Mouse (Mus musculus) lung, adult 2 months (tissue): ENCODE measurements around the gene Tlr13. TPM values are rescaled to one million over a fixed set of nuclear protein-coding genes. Genes with fewer than 3 reads are reported as not detected.
A peak's percentile ranks its signal among the peaks of the same experiment; 100 is the strongest.
"Not testable (repeated sequence)": the region's sequence is repeated elsewhere in the genome, so short reads cannot be mapped to it uniquely, and the experiment has no call there.

ENCODE experiments used
- DNase-seq: peaks from one replicate; pipeline ENCODE4 v3.0.0; 2022
- H3K4me1 ChIP-seq: fragments of 200-500 bp; 2 replicates; pipeline ENCODE4 v1.6.1; 2011; ENCODE audit warnings: low read length; ENCODE audit not compliant: control insufficient read depth, insufficient read depth
- H3K4me3 ChIP-seq: fragments of 200-500 bp; replicated peaks from 2 replicates; pipeline ENCODE3; 2011; ENCODE audit warnings: low read depth, mild to moderate bottlenecking, control low read depth, low read length; ENCODE audit errors: extremely low read depth
- CTCF ChIP-seq: fragments of 200-500 bp; IDR thresholded peaks from 2 replicates; pipeline ENCODE4 v1.5.1; 2011; ENCODE audit warnings: mild to moderate bottlenecking, low read length, control low read depth; ENCODE audit not compliant: insufficient read depth
- POLR2A ChIP-seq: fragments of 200-500 bp; IDR thresholded peaks from 2 replicates; pipeline ENCODE4 v1.6.1; 2011; ENCODE audit warnings: low read depth, mild to moderate bottlenecking, control low read depth, low read length, borderline replicate concordance; ENCODE audit errors: extremely low read depth
- WGBS: fragments of 180-500 bp; shearing (Covaris S2); methylation state at CpG from one replicate; pipeline ENCODE4 v1.1.7; 2018; 5-methylcytosine and 5-hydroxymethylcytosine counted together
- polyA plus RNA-seq: library from polyadenylated mRNA; depleted of rRNA; stranded (reverse); fragments of >200 nt; gene quantifications from 2 replicates; pipeline ENCODE4 v1.2.3, GENCODE M21; 2012

Tlr13 gene
- polyA plus RNA-seq, 1 experiment = 2.0 TPM

- no peak for DNase-seq
- TF ChIP-seq CTCF (no peak), POLR2A (no peak)
- Histone ChIP-seq H3K4me1 (no peaks in the 10 kb centered on the region), H3K4me3 (no peak overlapping the region)
- WGBS = 64% methylated on average over 9 of the region's 9 CpGs
These were observed 33.3 kb downstream of the Tlr13 start for GRCm38 (mm10) chrX:106176331-106176730.

- TF ChIP-seq CTCF (no peak), POLR2A (no peak)
- no peak for DNase-seq
- Histone ChIP-seq H3K4me1 (no peaks in the 10 kb centered on the region), H3K4me3 (no peak overlapping the region)
- WGBS = 44% methylated on average over 4 of the region's 4 CpGs
These were observed 41.3 kb downstream of the Tlr13 start for GRCm38 (mm10) chrX:106184279-106184678.

- TF ChIP-seq POLR2A (no peak), CTCF (no peak)
- Histone ChIP-seq H3K4me1 (no peaks in the 10 kb centered on the region; the same call in 1 of the 2 replicates), H3K4me3 (no peak overlapping the region)
- 37% methylated on average over 5 of the region's 5 CpGs for WGBS
- DNase-seq = no peak
These were observed 42.7 kb downstream of the Tlr13 start for GRCm38 (mm10) chrX:106185706-106186105.

GRCm38 (mm10) chrX:106186713-106187649, 44.0 kb downstream of the Tlr13 start, which contains the start of gene Pgk1:
Gene Pgk1, plus strand, starts transcription at chrX:106187100.
- TF ChIP-seq POLR2A (peak; percentile 54; the same call in 1 of the 2 replicates), CTCF (no peak)
- WGBS = 18% methylated on average over 55 of the region's 55 CpGs
- peak; percentile 82 for DNase-seq
- Histone ChIP-seq H3K4me1 (no peaks in the 10 kb centered on the region; the same call in 1 of the 2 replicates), H3K4me3 (peak within 1 kb of the TSS; percentile 77)

- TF ChIP-seq CTCF = no peak
- peak; percentile 14 for DNase-seq
- Histone ChIP-seq H3K4me1 (no peaks in the 10 kb centered on the region; the same call in 1 of the 2 replicates), H3K4me3 (peak overlapping the region; percentile 77)
- WGBS = 30% methylated on average over 12 of the region's 12 CpGs
These were observed 44.7 kb downstream of the Tlr13 start for GRCm38 (mm10) chrX:106187737-106188136.

- Histone ChIP-seq H3K4me3 (no peak overlapping the region), H3K4me1 (no peaks in the 10 kb centered on the region; the same call in 1 of the 2 replicates)
- TF ChIP-seq CTCF (no peak), POLR2A (no peak)
- 57% methylated on average over 5 of the region's 5 CpGs for WGBS
- no peak for DNase-seq
These were observed 46.4 kb downstream of the Tlr13 start for GRCm38 (mm10) chrX:106189356-106189755.

GRCm38 (mm10) chrX:106190091-106190490, 47.1 kb downstream of the Tlr13 start:
- H3K4me1 ChIP-seq = no peaks in the 10 kb centered on the region; the same call in 1 of the 2 replicates
- WGBS = 46% methylated on average over 4 of the region's 4 CpGs
- no peak for DNase-seq
- H3K4me3 ChIP-seq = no peak overlapping the region
- TF ChIP-seq POLR2A (no peak), CTCF (no peak)

GRCm38 (mm10) chrX:106194361-106194760, 51.4 kb downstream of the Tlr13 start:
- 80% methylated on average over 6 of the region's 6 CpGs for WGBS
- H3K4me3 ChIP-seq, H3K4me1 ChIP-seq, DNase-seq: not testable (repeated sequence)

GRCm38 (mm10) chrX:106197308-106197707, 54.3 kb downstream of the Tlr13 start:
- H3K4me3 ChIP-seq = no peak overlapping the region
- WGBS = 59% methylated on average over 5 of the region's 5 CpGs
- H3K4me1 ChIP-seq = no peaks in the 10 kb centered on the region
- TF ChIP-seq POLR2A (no peak), CTCF (no peak)
- no peak for DNase-seq

- Histone ChIP-seq H3K4me1 (no peaks in the 10 kb centered on the region), H3K4me3 (no peak overlapping the region)
- no peak for DNase-seq
- WGBS = 79% methylated on average over 5 of the region's 5 CpGs
- TF ChIP-seq CTCF (no peak), POLR2A (no peak)
These were observed 55.9 kb downstream of the Tlr13 start for GRCm38 (mm10) chrX:106198904-106199303.
